Mouse (Mus musculus) lung, postnatal 14 days (tissue): ENCODE results near the gene Dglucy.
A peak's percentile ranks its signal among the peaks of the same experiment; 100 is the strongest.

Experiments used
- DNase-seq: peaks from one replicate; pipeline ENCODE4 v3.0.0; 2021

The Dglucy gene

DNA sequence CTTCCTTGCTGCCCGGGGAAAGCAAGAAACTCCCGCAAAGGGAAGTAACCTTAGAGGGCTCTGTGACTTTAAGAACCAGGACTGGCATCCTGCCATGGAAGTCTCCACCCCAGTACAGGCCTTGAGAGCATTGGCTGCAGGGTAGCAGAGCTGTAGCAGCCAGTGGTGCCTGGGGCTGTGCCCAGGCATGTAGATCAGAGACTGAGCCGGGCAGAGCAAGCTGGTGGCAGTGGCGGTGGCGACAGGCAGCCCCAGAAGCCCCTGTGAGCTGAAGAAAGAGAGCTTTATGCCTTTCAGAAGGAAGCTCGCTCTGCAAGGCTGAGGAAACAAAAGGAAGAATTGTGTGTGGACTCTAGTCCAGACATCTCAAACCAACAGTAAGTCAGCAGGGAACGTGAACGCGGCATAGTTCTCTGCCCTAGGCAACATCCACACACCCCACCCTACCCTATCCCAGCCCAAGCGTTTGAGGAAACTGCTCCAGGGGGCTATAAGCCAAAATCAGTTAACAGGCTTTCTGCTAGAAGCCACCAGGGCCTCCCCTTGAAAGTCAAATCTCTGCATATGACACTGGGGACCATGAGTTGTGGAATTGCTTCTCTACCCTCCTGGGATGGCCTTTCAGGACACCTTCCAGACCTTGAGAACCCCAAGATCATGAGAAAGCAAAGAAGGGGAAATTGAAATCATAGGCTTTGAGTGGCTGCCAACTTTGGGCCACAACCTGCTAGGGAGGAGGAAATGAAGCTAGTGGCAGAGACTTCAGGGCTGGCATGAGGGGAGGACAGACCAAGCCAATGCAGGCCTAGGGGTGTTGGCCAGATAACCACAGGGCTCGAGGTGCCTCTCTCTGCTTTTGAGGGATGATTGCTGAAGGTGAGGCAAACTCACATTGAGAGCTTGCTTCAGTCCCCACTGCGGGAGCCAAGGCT is at the start of gene Dglucy:
Gene Dglucy (plus strand): TSS at position 124 of the 932 bp plus-strand sequence.
- peak; percentile 93 for DNase-seq

DNA sequence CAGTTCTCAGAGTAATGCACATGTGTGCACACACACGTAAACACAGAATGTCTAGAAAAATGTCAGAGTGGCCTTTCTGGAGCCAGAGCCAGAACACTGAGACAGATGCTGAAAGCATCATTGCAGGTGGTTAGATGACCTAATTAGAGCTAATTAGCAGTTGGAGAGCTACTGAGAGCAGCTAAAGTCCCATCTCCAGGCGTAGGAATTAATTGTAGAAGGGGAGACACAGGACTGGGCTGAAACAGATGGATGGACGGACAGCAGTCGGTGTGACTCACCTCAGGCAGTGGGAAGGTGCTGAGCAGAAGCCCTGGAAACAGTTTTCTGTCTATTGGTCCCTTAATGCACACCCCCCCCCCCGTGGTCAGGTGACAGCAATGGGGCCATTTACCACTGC is 43.7 kb upstream of the Dglucy start:
- no peak for DNase-seq

DNA sequence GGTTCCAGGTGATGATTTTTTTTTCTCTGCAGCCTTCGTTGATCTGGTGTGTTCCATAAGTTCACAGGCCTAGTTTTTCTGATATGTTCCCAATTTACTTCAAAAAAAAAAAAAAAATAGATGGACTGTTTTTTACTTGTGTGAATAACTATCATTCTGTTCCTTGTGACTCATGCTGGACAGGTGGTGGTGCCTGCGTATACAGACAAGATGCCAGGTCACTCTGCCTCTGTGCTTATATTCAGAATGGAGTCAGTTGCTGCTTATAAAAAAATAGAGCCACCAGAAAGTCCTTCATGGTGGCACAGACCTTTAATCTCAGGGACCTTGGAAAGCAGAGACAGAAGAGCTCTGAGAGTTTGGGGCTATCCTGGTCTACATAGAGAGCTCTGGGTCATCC is 43.3 kb upstream of the Dglucy start:
- DNase-seq: no peak

DNA sequence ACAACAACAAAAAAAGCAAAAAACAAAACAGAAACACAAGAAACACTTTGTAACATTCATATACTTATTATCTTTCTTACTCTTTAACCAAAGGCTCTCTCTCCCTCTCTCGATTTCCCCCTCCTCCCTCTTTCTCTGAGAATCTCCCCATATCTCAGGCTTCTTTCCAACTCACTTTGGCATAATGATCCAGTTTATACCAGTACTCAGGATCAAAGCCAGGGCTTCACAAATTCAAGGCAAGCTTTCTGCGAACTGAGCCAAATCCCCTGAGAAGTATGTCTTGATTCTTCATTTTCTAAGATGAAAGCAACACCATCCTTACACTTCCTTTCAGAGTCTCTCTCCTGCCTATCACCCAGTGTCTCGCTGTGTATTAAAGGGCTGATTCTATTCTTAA is 40.4 kb upstream of the Dglucy start:
- no peak for DNase-seq

DNA sequence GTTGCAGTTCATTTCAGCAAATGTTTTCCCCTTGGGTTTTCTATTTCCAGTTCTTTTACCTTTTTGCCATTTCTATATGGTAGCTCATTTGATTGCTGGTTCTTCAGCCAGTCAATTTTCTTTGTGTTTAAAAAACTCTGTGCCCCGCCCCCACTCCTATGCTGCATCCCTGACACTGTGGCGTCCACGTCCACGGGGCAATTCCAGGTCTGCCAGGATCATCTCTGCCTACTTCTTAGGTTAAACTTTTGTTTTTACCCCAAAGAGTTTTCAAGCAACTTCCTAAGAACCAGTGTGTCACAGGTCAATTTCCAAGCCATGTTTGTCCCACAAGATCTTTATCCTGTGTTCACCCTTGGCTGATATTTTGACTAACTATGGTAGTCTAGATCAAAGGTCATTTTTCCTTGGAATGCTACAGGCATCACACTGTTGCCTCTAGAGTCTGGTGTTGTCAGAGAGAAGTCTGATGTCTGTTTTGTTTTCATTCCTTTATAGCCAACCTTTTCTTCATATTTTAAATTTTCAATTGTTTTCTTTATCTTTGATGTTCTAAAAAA is 39.8 kb upstream of the Dglucy start:
- no peak for DNase-seq

DNA sequence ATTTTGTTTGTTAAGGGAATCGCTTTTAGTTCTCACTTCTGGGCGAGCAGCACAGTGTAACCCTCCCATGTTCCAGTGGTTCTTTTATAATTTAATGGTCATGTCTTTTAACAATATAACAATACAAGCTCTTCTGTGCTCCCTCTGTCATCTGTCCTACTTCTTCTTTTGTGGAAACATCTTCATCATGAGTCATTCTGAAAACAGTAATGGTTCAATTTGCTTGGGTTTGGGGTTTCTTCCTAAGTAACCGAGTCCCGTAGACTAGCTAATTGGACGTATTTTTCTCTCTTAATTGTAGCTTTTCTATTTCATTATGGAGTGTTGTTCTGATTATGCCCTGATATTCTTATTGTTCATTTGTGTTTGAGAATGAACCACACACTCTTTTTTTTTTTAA is 38.5 kb upstream of the Dglucy start:
- no peak for DNase-seq

DNA sequence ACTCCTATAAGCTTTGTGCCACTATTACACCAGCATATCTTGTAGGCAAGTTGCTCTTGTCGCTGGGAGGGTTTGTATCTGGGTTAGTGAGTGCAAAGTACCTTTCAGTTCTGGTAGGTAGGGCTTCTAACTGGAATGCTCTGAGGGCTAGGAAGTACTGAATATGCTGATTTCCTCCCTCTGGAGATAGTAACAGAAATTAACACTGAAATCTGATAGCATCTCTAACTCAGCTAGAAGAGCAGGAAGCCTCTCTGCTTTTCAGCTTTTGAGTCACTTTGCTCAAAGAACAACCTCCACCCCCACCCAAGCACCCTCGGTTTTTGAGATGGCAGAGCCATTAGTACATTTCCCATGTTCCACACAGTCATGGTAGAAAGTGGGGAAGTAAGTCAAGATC is 36.4 kb upstream of the Dglucy start:
- DNase-seq: no peak

DNA sequence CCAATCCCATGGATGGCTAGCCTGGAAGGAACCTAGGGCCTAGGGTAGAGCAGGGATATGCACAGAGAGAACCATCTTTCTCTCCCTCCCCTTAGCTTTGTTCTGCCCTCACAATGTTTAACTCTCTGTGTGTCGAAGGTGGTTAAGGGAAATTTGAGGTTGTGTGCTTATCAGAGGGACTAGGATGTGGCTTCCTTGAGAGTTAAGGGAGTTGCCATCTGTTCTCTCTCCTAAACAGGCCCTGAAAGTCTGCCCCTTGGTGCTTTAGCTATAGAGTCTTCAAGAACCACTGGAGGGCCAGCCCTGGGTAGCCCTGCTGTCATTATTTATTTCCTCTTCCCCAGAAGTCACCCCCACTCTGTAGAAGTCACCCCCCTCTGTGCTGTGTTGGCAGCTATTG is 25.9 kb upstream of the Dglucy start:
- DNase-seq: no peak

DNA sequence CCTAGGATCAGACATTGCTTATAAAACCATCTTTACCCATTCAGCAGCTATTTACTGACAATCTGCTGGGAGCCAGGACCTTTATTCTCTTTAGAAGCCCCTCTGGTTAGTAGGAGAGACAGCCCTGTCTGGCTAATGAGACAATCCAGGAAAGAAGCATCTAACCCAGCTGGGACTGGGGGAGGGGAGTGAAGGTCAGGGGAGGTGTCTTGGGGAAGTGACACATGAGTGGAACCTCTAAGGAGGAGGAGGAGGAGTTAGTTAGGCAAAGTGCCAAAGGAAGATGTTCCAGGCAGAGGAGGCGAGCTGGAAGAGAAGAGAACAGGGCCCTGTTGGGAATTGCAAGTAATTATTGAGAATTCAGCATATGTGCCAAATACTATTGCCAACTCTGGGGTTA is 25.1 kb upstream of the Dglucy start:
- DNase-seq: no peak

DNA sequence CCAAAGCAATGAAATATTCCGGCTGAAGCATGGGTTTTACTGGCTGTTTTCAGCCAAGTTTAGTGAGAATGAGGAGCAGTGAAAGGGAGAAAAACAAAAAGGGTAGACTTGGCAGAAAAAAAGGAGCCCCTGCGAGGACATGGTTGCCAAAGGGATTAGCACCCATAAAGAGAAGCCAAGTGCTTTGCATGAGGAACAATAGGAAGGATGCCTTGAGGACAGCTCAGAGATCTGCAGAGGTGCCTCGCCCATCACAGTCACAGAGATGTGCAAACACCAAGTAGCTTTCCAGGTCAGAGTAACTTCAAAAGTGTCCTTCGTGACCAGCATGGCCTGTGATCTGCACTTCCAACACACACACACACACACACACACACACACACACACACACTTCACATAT is 21.4 kb upstream of the Dglucy start:
- DNase-seq: no peak

DNA sequence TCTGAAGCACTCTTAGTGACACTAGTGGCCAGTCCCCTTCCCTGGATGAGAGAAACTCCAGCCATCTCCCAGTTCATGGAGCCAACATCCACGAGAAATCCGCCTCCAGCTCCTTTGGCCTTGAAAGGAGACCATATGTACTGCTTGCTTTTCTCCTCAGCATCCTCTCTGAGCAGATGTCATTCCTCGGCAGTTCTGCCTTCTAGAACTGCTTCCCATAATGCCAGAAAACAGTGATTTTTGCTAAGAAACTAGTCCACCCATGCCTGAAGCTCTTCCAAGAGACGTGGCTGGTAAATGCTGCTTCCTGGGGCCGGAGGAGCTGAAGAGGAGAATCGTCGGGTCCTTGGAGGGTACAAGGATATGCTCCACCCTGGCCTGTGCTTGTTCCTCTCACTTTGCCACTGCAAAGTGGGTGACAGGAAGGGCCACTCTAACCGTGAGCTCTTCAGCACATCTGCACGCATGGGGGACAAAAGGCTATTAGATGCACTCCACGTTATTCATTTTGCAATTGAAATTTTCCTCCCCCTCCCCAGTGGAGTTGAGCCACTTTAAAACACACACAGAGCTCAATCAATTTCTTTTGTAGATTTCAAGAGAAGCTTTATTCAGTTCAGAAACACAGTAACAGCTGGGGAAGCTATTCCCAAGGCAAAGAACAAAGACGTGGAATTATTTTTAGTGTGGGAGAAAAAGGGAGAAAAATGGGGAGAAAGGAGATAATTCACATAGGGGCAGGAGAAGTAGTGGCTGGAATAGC is 16.0 kb upstream of the Dglucy start:
- no peak for DNase-seq

DNA sequence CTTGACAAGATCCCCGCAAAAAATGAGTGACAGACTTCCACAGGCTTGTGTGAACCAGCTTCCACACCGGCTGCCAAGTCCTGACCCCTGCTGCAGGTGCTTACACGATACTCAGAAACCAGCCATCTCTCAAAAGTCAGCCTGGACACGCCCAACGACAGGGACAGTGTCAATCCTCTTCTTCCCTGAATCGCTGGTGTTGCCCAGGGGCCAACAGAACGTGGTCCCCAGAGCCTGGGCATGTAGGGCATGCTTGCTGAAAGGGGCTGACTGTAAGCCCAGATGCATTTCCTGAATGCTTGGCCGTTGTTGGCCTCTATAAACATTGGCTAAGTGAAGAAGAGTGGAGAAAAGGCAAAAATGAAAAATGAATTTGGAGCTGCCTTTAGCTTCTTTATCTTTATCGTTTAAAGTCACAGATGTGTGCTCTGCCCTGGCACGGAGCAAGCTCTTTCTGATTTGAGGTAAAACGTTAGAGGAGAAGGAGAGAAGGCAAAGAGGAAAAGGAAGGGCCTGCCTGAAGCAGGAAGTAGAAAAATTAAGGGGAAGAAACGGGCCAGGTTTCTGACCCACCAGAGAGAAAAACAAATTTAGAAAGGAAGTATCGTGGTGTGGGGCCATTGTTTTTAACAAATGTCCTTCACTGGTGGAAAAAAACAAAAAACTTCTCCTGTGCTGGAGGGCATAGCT is 14.4 kb upstream of the Dglucy start:
- DNase-seq: no peak

DNA sequence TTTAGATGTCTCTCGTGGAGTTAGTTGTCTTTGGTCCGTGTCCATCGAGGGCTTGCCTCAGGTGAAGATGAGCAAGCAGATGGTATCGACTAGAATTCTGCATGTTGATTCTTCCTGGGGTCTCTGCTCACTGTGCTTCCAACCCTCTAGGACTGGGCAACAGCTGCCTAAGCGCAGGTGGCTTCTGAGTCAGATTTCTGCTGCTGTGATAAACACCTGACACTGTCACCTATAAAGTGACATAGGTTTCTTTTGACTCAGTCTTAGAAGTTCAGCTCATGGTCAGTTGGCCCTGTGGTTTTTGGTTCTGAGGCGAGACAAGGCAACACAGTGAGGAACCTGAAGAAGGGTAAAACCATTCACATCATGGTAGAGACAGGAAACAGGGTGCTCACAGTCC is 9.0 kb upstream of the Dglucy start:
- no peak for DNase-seq

DNA sequence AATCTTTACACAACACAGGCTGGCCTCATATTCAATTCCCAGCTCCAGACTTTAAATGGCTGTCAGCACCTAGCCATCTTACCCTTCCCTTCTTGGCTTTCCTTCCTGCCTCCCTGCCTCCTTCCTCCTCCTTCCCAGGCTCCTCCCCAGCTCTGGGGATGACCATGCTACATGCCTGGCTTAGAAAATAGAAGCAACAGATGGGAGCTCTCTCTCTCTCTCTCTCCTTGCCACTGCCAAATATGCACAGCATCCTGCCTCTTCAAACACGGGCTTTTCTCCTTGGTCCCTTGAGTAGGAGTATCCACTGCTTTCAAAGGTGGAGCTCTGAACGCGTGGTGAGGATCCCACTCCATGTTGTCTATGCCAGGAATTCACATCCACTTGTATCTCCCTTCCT is 8.1 kb upstream of the Dglucy start:
- no peak for DNase-seq

DNA sequence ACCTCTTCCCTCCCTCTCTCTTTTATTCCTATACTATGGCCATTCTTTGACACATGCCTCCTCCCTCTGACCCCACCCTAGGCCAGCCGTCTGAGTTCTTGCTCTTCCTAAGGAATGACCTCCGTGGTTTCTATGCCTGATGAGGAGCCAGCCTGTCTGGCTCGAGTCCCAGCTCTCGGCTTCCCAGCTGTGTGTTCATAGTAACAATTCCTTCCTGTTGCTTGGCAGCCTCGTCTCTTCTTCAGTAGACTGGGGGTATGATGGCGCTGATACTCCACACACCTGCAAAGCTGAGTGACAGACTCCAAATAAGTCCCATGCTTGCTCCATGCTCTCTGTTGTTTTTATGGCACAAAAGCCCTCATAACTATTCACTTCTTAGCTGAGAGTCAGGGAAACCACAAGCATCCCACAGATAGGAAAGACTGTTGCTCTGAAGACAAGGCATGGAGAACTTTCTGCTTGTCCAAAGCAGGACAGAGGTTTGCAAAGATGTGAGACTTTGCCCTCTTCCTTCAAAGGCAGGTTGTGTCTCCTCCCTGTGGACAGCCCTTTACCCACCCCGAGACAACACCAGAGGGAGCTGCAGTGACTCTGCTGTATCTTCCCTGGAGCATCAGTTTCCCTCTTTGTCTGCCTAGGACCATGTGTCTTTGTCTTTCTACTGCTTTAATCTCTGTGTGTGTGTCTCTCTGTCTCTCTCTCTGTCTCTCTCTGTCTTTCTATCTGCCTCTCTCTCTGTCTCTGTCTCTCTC is 6.5 kb upstream of the Dglucy start:
- peak; percentile 60 for DNase-seq

DNA sequence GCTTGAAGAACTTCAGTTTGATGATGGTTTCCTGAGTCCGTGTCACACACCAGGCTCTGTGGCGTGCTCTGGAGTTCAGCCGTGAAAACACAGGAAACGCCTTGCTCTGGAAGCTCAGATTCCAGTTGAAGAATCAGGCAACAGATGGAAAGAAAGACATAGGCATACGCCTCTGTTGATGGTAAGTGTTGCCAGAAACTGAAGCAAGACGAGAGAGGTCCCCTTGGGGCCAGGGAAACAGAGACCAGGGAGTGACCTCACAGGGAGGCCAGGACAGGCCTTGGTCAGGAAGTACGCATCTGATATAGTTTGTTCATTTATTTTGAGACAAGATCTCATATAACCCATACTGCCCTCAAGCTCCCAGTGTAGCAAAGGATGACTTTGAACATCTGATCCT is 4.1 kb upstream of the Dglucy start:
- no peak for DNase-seq

DNA sequence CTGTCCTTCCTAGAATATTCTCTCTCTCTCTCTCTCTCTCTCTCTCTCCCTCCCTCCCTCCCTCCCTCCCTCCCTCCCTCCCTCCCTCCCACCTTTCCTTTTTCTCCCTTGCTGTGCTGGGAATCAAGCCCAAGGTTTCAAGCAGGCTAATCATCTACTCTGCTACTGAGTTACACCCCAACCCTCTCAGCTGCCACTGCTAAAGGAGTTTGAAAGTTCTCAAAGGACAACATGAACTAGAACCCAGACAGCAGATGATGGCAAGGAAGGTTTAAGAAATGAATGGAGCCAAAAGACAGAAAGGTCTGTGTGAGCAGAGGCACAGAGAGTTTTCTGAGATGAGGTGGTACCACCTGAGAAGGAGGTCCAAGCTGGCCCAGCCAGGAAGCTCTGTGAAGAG is 3.6 kb upstream of the Dglucy start:
- DNase-seq: no peak

DNA sequence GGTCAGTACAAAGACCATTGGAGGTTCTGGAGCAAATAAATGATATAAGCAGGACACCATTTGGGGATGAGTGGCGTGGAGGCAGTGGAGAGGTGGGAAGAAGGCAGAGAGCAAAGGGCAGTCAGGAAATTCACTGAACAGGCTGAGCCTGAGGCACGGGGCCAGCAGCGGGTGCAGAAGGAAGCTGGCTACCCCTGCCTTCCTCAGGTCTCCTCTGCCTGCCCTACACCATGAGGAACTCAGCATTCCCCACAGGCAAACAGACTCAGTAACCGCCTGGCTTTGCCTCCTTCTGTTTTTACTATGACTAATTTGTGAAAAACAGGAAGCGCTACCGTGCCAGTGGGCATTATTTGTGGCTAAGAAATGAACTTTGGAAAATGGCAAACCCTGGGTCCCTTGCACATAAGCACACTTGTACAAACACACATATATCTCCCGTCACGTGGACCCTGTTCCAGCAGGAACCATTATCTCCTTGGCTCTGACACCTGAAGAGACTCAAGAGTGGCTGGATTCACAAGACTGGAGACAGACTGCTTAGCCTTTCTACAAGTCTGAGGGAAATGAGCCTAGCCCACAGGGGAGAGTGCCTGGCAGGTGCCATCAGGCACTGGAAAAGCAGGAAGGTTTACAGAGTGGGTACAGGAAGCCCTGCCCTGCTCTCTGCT is 2.8 kb upstream of the Dglucy start:
- DNase-seq: no peak

DNA sequence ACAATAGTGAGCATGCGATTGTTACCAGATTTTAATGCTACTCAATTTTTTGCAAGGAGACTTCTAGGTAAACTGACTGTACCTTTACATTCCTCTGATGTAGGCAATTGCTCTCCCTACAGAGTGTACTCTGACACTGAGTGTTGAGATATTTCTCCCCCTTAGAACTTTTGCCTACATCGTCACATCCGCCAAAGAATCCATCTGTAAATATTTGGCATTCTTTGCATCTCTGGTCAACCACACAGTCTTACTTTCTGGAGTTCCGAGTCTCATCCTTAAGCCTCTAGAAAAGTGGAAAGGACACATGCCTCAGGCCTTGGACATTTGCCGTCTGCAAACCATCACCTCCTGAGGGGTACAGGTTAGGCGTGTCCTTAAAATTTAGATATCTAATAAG is 1.9 kb upstream of the Dglucy start:
- no peak for DNase-seq

DNA sequence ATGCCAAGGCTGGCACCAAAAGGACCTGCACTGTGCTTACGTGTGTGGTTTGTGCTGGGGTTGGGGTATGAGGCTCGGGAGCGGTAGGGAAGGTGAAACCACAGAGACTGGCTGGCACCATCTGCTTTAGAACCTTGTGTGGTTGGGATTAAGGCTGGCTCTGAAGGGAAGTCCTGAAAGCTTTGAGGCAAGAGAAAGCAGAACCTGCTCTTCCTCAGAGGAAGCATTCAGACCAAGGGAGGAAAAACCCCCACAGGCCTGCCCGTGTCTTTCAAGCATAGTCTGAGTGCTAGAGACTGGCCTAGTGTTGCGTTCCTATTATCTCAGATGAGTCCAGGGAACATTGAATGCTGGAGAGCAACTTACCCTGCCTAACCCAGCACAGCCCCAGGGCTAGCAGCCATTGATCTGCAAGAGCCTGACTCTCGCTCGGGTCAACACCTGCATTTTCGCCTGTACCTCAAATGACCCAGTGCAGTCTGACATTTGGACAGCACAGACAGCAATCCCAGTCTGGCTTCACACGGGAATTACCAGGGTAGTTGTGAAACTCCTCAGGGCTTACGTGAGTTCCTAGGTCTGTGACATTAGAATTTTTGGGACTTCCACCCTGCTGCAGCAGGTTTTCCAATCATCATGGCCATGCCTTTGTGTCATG is 452 bp upstream of the Dglucy start:
- DNase-seq: no peak

DNA sequence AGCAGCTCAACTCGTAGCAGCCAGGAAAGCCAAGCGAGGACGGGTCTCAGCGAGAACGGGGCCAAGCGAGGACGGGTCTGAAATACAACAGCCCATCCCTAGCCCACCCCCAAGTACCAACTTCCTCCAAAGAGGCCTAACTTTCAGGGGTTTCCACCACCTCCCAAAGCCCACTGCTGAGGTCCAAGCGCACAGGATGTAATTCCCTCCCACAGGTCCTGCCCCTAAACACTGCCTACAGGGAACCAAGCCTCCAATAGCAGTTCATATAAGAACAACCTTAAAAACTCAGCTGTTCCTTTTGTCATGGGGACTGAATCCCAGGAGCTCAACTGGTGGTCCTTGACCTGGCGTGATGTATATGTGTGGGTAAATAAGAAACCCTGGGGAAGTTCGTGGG is 1.6 kb downstream of the Dglucy start:
- no peak for DNase-seq
